Comparison of ENCODE assay signal across 17 mouse cellular contexts in genomic region chr2:93017151-93017550, GRCm38 (mm10).
"Had no signal": no experiment of that assay in that cellular context is flagged by ENCODE, and none has a peak within 500 bp of the region (broad histone marks: within the 10 kb centered on the region; RNA-seq: fewer than 3 reads in every experiment).

No protein-coding gene starts in this region.

- H3K27me3 ChIP-seq: liver, embryonic 13.5 days; lung, embryonic 15.5 days; midbrain, embryonic 13.5 days; midbrain, embryonic 15.5 days; neural tube, embryonic 12.5 days; stomach, embryonic 15.5 days had no signal

- DNase-seq: liver, embryonic 13.5 days; liver, postnatal 0 days; lung, adult 2 months; lung, postnatal 14 days; lung, postnatal 36 days; right cerebral cortex, postnatal 14 days had no signal

- H3K9ac ChIP-seq: liver, embryonic 13.5 days; liver, embryonic 15.5 days; liver, postnatal 0 days; lung, embryonic 15.5 days; midbrain, embryonic 13.5 days; midbrain, embryonic 15.5 days; neural tube, embryonic 12.5 days; stomach, embryonic 15.5 days had no signal

- H3K4me3 ChIP-seq: liver, embryonic 13.5 days; liver, embryonic 15.5 days; lung, embryonic 15.5 days; megakaryocyte, embryonic 14.5 days; midbrain, embryonic 13.5 days; midbrain, embryonic 15.5 days; neural tube, embryonic 12.5 days; stomach, embryonic 15.5 days had no signal

- ATAC-seq: liver, postnatal 0 days; lung, postnatal 0 days; midbrain, embryonic 13.5 days; midbrain, embryonic 15.5 days had no signal

- H3K4me2 ChIP-seq: liver, embryonic 13.5 days; liver, embryonic 15.5 days; lung, embryonic 15.5 days; midbrain, embryonic 11.5 days; midbrain, embryonic 13.5 days; midbrain, embryonic 15.5 days; neural tube, embryonic 12.5 days; stomach, embryonic 15.5 days had no signal

- H3K9me3 ChIP-seq: liver, embryonic 13.5 days; liver, embryonic 15.5 days; lung, embryonic 15.5 days; megakaryocyte, embryonic 14.5 days; midbrain, embryonic 13.5 days; midbrain, embryonic 15.5 days; stomach, embryonic 15.5 days had no signal

- H3K27ac ChIP-seq: liver, embryonic 13.5 days; liver, embryonic 15.5 days; lung, embryonic 15.5 days; macrophage; midbrain, embryonic 13.5 days; midbrain, embryonic 15.5 days; neural tube, embryonic 12.5 days; stomach, embryonic 15.5 days; stomach, postnatal 0 days had no signal

- H3K36me3 ChIP-seq: liver, embryonic 15.5 days; midbrain, embryonic 15.5 days had no signal
